Mouse (Mus musculus) midbrain, embryonic 10.5 days (tissue): Measurements from ENCODE around the gene Pf4. TPM values are rescaled to one million over a fixed set of nuclear protein-coding genes. Genes with fewer than 3 reads are reported as not detected.

Experiments
- DNase-seq: peaks from one replicate; pipeline ENCODE4 v3.0.0-alpha.2; 2017; ENCODE audit warnings: low spot score
- H3K27ac ChIP-seq: fragments of 300-500 bp; sonication (generic); replicated peaks from 2 replicates; pipeline ENCODE4 v1.5.1; 2016; ENCODE audit warnings: mild to moderate bottlenecking
- H3K27me3 ChIP-seq: fragments of 300-500 bp; sonication (generic); 2 replicates; pipeline ENCODE4 v1.6.1; 2016; ENCODE audit warnings: low read depth, mild to moderate bottlenecking; ENCODE audit not compliant: poor library complexity, severe bottlenecking
- H3K36me3 ChIP-seq: fragments of 300-500 bp; sonication (generic); 2 replicates; pipeline ENCODE4 v1.6.1; 2016; ENCODE audit warnings: mild to moderate bottlenecking, moderate library complexity
- H3K4me1 ChIP-seq: fragments of 300-500 bp; sonication (generic); 2 replicates; pipeline ENCODE4 v1.6.1; 2016
- H3K4me3 ChIP-seq: fragments of 300-500 bp; sonication (generic); 2 replicates; pipeline ENCODE4 v1.5.1; 2016; ENCODE audit warnings: mild to moderate bottlenecking, moderate library complexity
- H3K9me3 ChIP-seq: fragments of 300-500 bp; sonication (generic); replicated peaks from 2 replicates; pipeline ENCODE4 v1.6.1; 2016; ENCODE audit warnings: mild to moderate bottlenecking
- WGBS: fragments of 180-500 bp; shearing (Covaris S2); methylation state at CpG from one replicate; pipeline ENCODE4 v1.1.7; 2016; 5-methylcytosine and 5-hydroxymethylcytosine counted together
- polyA plus RNA-seq: library from polyadenylated mRNA; unstranded; fragments of >200 nt; fragmentation: Nextera tagmentation; extraction: Ambion mirVana; gene quantifications from 2 replicates; pipeline ENCODE4 v1.2.1, GENCODE M21; 2016

Pf4 gene
- polyA plus RNA-seq, 1 experiment from 2014 or later = 51.4 TPM

DNA sequence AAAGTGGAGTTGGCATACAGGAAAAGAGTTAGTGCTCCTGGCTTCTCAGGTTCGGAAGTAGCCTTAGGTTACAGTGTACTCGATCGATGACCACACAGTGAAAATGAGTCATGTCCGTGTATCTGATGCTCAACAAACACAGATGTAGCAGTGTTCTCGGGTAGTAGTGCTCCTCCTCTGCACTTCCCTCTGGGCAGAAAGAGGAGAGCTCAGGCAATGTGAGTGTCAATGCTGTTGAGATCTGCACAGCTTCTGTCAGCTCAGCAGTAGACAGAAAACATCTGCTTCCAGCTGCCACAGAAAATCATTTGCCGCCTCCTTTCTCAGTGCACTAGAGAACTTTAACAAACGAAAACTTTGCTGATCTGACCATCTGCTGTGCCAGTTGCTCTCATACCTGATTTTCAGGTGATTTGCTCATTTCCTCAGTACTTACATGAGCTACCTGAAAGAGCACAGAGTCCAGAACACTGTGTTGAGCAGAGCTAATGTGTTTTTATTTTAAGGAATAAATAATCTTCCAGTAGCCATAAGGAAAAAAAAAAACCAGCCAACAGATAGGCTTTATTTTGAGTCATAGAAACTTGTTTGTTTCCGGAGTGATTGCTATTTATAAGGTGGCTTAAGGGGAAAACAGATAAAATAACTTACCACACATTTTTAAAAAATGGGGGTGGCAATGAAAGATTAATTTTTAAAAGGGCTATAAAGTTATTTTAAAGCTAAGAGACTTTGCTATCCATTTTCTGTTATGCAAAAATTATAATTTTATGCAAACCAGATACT lies 6.2 kb upstream of the Pf4 start:
- no peak for DNase-seq
- H3K4me1 ChIP-seq = 0 out of 2 replicates have a peak, but pooled peaks cover 4% of the 10 kb centered on the region
- WGBS = 91% methylated on average over 8 of the region's 8 CpGs

DNA sequence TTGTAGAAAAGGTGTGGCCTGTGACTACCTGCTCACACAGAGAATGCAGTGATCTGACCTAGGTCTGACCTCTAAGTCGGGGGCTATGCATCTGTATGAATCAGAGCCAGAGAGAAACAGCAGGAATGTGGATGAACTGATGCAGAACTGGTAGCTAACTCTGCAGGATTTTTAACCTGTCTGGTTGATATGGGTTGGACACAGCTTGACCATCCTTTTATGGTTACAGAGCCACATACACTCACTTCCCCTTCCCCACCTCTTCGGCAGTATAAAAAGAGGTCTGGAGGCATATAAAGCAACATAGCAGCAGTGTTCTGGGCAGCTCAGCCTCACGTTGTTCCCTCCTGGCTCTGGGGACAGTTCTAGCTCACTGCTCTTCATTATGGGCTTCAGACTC lies 4.0 kb upstream of the Pf4 start, which contains the start of gene Ppbp:
TSS of gene Ppbp (plus strand) at position 301 of the 400 bp plus-strand sequence.
- Histone ChIP-seq H3K36me3 (no peaks in the 10 kb centered on the region), H3K27me3 (no peaks in the 10 kb centered on the region), H3K27ac (no peak within 1 kb of the TSS), H3K4me1 (no peaks in the 10 kb centered on the region), H3K9me3 (no peaks in the 10 kb centered on the region), H3K4me3 (no peak within 1 kb of the TSS)
- WGBS = 72% methylated on average over 3 of the region's 3 CpGs
- no peak for DNase-seq

More for the DNA sequence above, 6.2 kb upstream of the Pf4 start:
- no peak overlapping the region for H3K27ac ChIP-seq
- H3K4me3 ChIP-seq = no peak overlapping the region
- no peaks in the 10 kb centered on the region for H3K36me3 ChIP-seq
- H3K27me3 ChIP-seq = peaks cover 9% of the 10 kb centered on the region; the same call in 1 of the 2 replicates
- no peaks in the 10 kb centered on the region for H3K9me3 ChIP-seq

DNA sequence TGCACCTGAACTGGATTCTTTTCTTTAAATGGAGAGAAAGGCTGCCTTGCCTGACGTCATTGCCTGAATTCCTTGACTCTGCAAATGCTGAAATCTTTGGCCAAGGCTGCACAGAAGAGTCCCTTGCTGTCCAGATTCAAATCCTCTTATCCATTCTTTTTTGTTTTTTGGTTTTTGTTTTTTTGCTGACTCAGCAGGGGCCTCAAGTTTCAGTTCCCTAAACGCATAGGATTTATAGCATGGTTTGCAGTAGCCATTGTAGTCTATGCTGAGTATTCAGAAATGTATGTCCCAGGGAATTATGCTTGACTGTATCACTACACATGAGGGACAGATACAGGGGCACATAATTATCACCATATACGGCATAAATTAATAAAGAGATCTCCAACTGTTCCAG lies 866 bp upstream of the Pf4 start:
- H3K9me3 ChIP-seq = no peaks in the 10 kb centered on the region
- H3K4me3 ChIP-seq = no peak overlapping the region
- no peak overlapping the region for H3K27ac ChIP-seq
- H3K4me1 ChIP-seq = no peaks in the 10 kb centered on the region
- WGBS = 78% methylated on average over 3 of the region's 3 CpGs
- no peaks in the 10 kb centered on the region for H3K36me3 ChIP-seq
- no peak for DNase-seq
- H3K27me3 ChIP-seq = no peaks in the 10 kb centered on the region

DNA sequence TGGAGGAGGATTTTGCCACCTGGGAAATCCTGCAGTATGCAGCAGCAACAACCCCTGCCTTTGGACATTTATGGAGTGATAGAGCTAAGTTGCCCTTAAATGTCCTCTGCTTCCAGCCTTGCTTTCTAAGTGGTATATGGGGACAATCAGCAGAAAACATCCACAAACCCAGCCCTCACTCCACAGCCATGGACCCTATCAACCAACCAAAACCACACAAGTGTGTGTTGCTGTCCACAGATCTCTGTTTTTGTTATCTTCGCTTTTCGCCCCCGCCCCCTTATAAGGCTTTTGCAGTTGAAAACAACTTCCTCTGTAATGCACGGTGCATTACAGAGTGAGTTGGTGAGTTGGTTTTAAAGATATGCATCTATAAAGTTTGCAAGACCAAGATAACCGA lies 3.3 kb downstream of the Pf4 start:
- no peaks in the 10 kb centered on the region for H3K4me1 ChIP-seq
- no peak overlapping the region for H3K27ac ChIP-seq
- WGBS = 91% methylated on average over 5 of the region's 5 CpGs
- H3K27me3 ChIP-seq = no peaks in the 10 kb centered on the region
- no peaks in the 10 kb centered on the region for H3K36me3 ChIP-seq
- H3K4me3 ChIP-seq = no peak overlapping the region
- no peak for DNase-seq
- H3K9me3 ChIP-seq = no peaks in the 10 kb centered on the region

DNA sequence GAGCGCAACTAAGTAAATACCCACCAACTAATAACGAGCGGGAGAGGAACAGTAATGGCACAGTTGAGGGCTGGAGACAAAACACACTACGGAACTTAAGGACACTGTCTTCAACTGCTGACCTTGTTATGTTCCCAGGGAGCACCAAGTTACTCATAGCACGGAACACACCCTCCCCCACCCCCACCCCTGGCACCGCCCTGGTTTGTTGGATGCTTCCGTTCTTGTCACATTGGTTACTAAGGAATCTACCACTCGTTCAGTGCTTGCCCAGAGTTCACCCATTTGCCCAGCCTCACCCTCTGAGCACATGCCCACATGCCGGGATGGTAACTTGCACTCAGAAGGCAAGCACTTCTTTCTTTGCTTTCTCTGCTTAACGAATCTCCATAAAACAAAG lies 5.4 kb downstream of the Pf4 start:
- 86% methylated on average over 10 of the region's 10 CpGs for WGBS
- no peaks in the 10 kb centered on the region for H3K36me3 ChIP-seq
- no peaks in the 10 kb centered on the region for H3K9me3 ChIP-seq
- H3K27ac ChIP-seq = no peak overlapping the region
- no peaks in the 10 kb centered on the region for H3K27me3 ChIP-seq
- no peak overlapping the region for H3K4me3 ChIP-seq
- DNase-seq = no peak
- H3K4me1 ChIP-seq = no peaks in the 10 kb centered on the region

DNA sequence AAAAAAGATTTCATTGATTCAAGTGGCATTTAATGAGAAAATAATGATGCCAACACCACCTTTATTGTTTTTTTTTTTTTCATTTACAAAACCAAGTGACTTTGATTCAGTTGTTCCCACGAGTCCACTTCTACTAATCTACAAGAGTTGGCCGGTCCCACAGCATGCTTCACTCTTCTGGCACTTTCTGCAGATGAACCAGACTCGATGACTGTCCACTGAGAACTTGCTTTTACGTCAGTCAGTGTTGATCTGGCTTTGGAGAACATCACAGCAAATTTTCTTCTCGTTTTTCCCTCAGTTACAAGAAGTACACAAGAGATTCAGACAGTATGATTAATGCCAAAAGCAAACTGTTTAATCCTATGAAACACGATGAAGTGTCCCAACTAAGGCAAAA lies 6.6 kb downstream of the Pf4 start:
- Histone ChIP-seq H3K27ac (no peak overlapping the region), H3K27me3 (no peaks in the 10 kb centered on the region), H3K4me3 (no peak overlapping the region), H3K4me1 (no peaks in the 10 kb centered on the region), H3K36me3 (no peaks in the 10 kb centered on the region), H3K9me3 (no peaks in the 10 kb centered on the region)
- DNase-seq = no peak
- 87% methylated on average over 6 of the region's 6 CpGs for WGBS

DNA sequence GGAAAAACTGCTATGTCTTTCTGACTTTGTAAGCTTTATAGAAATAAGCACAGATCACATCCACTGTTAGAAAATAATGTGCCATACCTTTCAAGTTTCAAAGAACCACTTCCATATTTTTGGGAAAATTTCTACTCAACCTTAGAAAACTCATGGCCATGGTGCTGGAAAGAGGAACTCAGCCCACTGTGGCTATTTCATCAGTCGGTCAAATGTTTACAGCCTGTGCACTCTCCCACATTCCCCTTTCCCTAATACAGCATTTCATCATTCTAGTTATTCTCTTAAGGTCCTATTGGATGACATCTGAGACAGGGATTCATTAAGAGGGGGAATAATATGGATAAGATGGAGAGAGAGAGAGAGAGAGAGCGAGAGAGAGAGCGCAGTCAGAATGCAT lies 11.5 kb downstream of the Pf4 start:
- Histone ChIP-seq H3K4me3 (no peak overlapping the region), H3K27me3 (peaks cover 7% of the 10 kb centered on the region), H3K9me3 (no peaks in the 10 kb centered on the region), H3K4me1 (peaks cover 9% of the 10 kb centered on the region), H3K27ac (no peak overlapping the region), H3K36me3 (no peaks in the 10 kb centered on the region)
- DNase-seq = no peak
- WGBS = 94% methylated on average over 3 of the region's 3 CpGs

DNA sequence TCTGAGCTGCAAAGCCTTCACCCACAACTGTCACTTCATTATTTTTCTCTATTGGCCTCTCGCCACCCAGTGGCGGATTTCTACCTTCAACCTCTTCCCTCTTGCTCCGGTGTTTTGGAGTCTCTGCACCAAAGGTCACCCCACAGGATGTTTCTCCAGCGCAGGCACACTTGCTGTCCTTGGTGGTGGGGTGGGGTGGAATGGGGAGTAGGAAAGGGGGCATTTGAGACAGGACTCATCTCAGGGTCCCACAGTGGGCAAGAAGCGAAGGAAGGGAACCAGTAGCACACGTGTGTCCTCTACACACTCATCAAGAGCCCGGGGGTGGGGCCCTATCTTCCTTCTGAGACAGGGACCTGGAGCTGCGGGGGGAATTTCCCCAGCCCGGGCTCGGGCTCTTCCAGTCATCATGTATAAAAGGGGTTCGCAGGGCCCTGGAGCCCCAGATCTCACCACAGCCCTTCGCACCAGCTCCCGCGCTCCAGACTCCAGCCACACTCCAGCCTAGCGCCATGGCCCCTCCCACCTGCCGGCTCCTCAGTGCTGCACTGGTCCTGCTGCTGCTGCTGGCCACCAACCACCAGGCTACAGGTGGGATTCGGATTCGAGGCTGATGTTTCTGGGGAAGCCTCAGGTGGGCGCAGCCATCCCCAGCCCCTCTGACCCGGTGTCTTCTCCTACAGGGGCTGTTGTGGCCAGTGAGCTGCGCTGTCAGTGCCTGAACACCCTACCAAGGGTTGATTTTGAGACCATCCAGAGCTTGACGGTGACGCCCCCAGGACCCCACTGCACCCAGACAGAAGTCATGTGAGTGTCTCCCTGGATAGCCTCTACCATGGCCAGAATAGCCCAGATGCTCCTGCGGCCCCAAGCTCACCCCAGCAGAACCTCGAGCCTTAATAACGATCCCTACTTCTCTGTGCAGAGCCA lies 13.7 kb downstream of the Pf4 start, which contains the start of gene Cxcl3:
TSS of gene Cxcl3 (plus strand) at position 445 of the 930 bp plus-strand sequence.
- peak; percentile 38 for DNase-seq
- Histone ChIP-seq H3K4me1 (peaks cover 9% of the 10 kb centered on the region), H3K4me3 (peak within 1 kb of the TSS; percentile 53), H3K27ac (no peak within 1 kb of the TSS), H3K36me3 (no peaks in the 10 kb centered on the region), H3K27me3 (peaks cover 7% of the 10 kb centered on the region), H3K9me3 (no peaks in the 10 kb centered on the region)
- WGBS = 15% methylated on average over 26 of the region's 26 CpGs

DNA sequence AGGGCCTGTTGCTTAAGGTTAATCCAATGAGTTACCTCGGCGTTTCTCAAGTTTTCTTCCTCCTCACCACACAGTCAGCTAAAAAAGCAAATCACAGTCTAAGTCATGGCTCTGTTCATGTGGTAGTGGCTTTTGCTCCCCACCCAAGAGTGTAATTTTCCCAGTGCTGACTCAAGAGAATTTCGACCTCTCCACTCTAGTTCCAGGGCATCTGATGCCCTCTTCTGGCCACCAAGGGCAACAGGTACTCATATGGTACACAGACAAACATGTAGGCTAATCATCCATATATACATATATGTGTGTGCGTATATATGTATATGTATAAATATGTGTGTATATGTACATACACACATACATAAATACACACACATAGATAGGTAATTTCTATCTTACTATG lies 15.9 kb downstream of the Pf4 start:
- Histone ChIP-seq H3K27ac (no peak overlapping the region), H3K4me3 (no peak overlapping the region), H3K36me3 (no peaks in the 10 kb centered on the region), H3K9me3 (no peaks in the 10 kb centered on the region), H3K4me1 (peaks cover 9% of the 10 kb centered on the region), H3K27me3 (peaks cover 12% of the 10 kb centered on the region)
- no peak for DNase-seq
- WGBS = 72% methylated on average over 4 of the region's 4 CpGs

DNA sequence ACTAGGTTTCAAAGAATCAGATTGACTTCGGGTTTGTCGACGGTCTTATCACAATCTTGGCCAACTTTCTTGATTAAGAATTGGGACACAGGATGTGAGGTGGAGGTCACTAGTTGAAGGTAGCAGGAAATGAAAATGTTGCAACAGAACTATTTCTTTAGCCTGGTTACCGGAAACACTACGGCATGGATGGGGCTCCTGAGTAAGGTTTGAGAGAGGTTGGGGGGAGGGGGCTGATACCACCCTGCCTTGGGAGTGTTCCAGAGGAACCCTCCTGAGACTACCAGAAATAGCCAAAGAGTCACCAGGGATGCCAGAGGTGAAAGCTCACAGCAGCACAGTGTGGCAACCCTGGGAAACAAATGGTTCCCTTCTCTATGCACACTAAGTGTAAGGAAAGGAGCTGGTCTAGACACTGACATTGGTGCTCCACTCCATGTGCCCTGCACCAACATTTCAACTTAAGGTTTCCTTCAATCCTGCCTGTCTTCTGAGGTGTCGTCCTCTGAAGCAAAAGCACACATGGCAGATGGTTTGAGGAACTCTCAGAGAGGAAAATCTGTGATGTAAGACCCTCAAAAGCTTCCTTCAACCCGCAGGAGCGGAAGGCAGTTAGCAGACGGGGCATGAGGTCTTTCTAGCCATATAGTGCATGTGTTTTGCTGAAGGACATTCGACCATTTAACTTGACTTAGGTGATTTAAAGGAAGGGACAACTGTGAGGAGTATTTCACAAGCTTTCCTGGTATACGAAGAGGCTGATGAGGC lies 17.3 kb downstream of the Pf4 start:
- Histone ChIP-seq H3K27me3 (peaks cover 12% of the 10 kb centered on the region), H3K9me3 (no peaks in the 10 kb centered on the region), H3K36me3 (no peaks in the 10 kb centered on the region), H3K4me3 (no peak overlapping the region), H3K27ac (no peak overlapping the region), H3K4me1 (peaks cover 9% of the 10 kb centered on the region)
- no peak for DNase-seq
- WGBS = 89% methylated on average over 11 of the region's 11 CpGs

DNA sequence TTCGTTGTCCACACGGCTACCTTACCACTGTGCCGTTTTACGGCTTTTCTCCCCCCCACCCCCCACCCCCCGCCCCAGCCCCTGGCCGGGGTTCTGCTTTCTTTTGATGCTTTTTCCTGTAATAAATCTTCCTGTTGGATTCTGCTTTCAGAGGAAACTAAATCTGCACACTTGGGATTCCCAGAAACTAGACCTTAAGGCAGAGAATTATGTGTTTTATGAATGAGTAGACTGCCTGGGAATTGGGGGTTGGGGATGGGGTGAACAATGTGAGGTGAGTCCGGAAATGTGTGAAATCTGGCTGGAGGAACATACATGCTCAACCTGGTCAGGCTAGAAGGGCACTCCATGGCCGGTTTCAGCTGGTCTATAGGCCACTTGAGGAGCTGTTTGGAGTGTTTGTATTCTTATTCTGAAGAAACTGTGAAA lies 17.9 kb downstream of the Pf4 start:
- H3K9me3 ChIP-seq = no peaks in the 10 kb centered on the region
- no peaks in the 10 kb centered on the region for H3K36me3 ChIP-seq
- DNase-seq = no peak
- H3K27me3 ChIP-seq = peaks cover 12% of the 10 kb centered on the region
- H3K4me1 ChIP-seq = peaks cover 9% of the 10 kb centered on the region
- H3K27ac ChIP-seq = no peak overlapping the region
- 90% methylated on average over 8 of the region's 8 CpGs for WGBS
- no peak overlapping the region for H3K4me3 ChIP-seq

DNA sequence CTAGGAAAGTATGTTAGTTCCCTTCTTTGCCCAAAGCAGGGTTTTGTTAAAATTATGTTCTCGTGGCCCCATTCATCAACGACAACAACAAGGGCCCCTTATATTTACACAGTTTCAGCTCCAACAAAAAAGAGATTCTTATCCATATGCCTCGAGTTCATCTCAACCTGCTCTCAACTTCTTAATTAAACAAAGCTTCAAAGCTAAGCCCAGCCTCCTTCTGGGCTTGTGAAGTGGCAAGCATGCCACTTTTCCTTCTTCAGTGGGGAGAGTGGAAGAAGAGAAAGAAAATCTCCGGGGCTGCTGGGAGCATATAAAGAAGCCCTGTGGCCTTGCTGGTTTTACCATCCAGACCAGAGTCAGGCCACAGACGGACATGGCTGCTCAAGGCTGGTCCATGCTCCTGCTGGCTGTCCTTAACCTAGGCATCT lies 22.0 kb downstream of the Pf4 start, which contains the start of gene Cxcl15:
TSS of gene Cxcl15 (plus strand) at position 340 of the 431 bp plus-strand sequence.
- Histone ChIP-seq H3K27me3 (peaks cover 6% of the 10 kb centered on the region; the same call in 1 of the 2 replicates), H3K9me3 (no peaks in the 10 kb centered on the region), H3K4me3 (no peak within 1 kb of the TSS), H3K4me1 (no peaks in the 10 kb centered on the region), H3K36me3 (no peaks in the 10 kb centered on the region), H3K27ac (no peak within 1 kb of the TSS)
- WGBS = 73% methylated on average over 5 of the region's 5 CpGs
- no peak for DNase-seq
